Mouse (Mus musculus): ENCODE results near the gene Tmem185b.

- no peak for TF ChIP-seq CTCF (IDR thresholded peaks at IDR 0.05 in 2 of 3, conservative IDR thresholded peaks at IDR 0.05 in 1 of 3; ENCODE audit: control insufficient read depth in 1 of 3, insufficient read depth in 1 of 3, low read depth in 2 of 3, low read length in 3 of 3, poor library complexity in 1 of 3, severe bottlenecking in 1 of 3)
- TF ChIP-seq UBTF (IDR thresholded peaks at IDR 0.05; ENCODE audit: borderline replicate concordance, insufficient read depth, low read depth, low read length): no peak
- no peak for TF ChIP-seq GATA1 (IDR thresholded peaks at IDR 0.05; ENCODE audit: low read depth, low read length)
- no peak for TF ChIP-seq SMC3 (IDR thresholded peaks at IDR 0.05; ENCODE audit: low read depth, low read length)
Observed at GRCm38 (mm10) chr1:119485825-119486224, 40.1 kb upstream of the Tmem185b start.
